Mouse (Mus musculus) lung, embryonic 16.5 days (tissue): ENCODE measurements around the gene Pcolce. TPM values are rescaled to one million over a fixed set of nuclear protein-coding genes. Genes with fewer than 3 reads are reported as not detected.

ENCODE experiments used
- ATAC-seq: fragments of 200-750 bp; cut with Nextera tagmentation; 2 replicates; pipeline ENCODE4 v1.8.0; 2017; ENCODE audit warnings: low read depth, mild to moderate bottlenecking, moderate library complexity
- H3K27ac ChIP-seq: fragments of 300-500 bp; sonication (generic); 2 replicates; pipeline ENCODE4 v1.5.1; 2014; ENCODE audit warnings: mild to moderate bottlenecking, control low read depth, low read length
- H3K27me3 ChIP-seq: fragments of 300-500 bp; sonication (generic); 2 replicates; pipeline ENCODE4 v1.6.1; 2014; ENCODE audit warnings: low read depth, low read length, mixed read lengths; ENCODE audit not compliant: control insufficient read depth, insufficient read depth
- H3K36me3 ChIP-seq: fragments of 300-500 bp; sonication (generic); 2 replicates; pipeline ENCODE4 v1.6.1; 2014; ENCODE audit warnings: low read length; ENCODE audit not compliant: control insufficient read depth, insufficient read depth
- H3K4me1 ChIP-seq: fragments of 300-500 bp; sonication (generic); replicated peaks from 2 replicates; pipeline ENCODE4 v1.6.1; 2014; ENCODE audit warnings: low read length, mixed read lengths; ENCODE audit not compliant: control insufficient read depth, insufficient read depth
- H3K4me2 ChIP-seq: fragments of 300-500 bp; sonication (generic); 2 replicates; pipeline ENCODE4 v1.6.1; 2014; ENCODE audit warnings: low read depth, low read length, control low read depth
- H3K4me3 ChIP-seq: fragments of 300-500 bp; sonication (generic); 2 replicates; pipeline ENCODE4 v1.5.1; 2014; ENCODE audit warnings: mild to moderate bottlenecking, low read length, control low read depth
- H3K9ac ChIP-seq: fragments of 300-500 bp; sonication (generic); 2 replicates; pipeline ENCODE4 v1.6.1; 2014; ENCODE audit warnings: low read length, control low read depth
- H3K9me3 ChIP-seq: fragments of 300-500 bp; sonication (generic); 2 replicates; pipeline ENCODE4 v1.6.1; 2016; ENCODE audit warnings: low read length; ENCODE audit not compliant: control insufficient read depth
- WGBS: fragments of 180-500 bp; shearing (Covaris S2); extraction: QIAGEN DNeasy Blood & Tissue Kit; methylation state at CpG from one replicate; pipeline ENCODE4 v1.1.7; 2014; 5-methylcytosine and 5-hydroxymethylcytosine counted together
- polyA plus RNA-seq: library from polyadenylated mRNA; unstranded; fragments of >200 nt; fragmentation: Nextera tagmentation; extraction: Ambion mirVana; gene quantifications from 2 replicates; pipeline ENCODE4 v1.2.1, GENCODE M21; 2015

The Pcolce gene
- polyA plus RNA-seq, 1 experiment from 2014 or later: 123 TPM

- Histone ChIP-seq H3K9ac (peak overlapping the region; percentile 53), H3K4me1 (peaks cover 6% of the 10 kb centered on the region; the same call in 1 of the 2 replicates), H3K9me3 (no peaks in the 10 kb centered on the region), H3K27ac (no peak overlapping the region), H3K27me3 (peaks cover 3% of the 10 kb centered on the region; the same call in 1 of the 2 replicates), H3K4me3 (peak overlapping the region; percentile 43), H3K4me2 (peak overlapping the region; percentile 59), H3K36me3 (no peaks in the 10 kb centered on the region)
- peak; percentile 65 for ATAC-seq
- 11% methylated on average over 27 of the region's 27 CpGs for WGBS
These were observed 29.9 kb downstream of the Pcolce start for GRCm38 (mm10) chr5:137583670-137584169.

- Histone ChIP-seq H3K36me3 (no peaks in the 10 kb centered on the region), H3K9me3 (no peaks in the 10 kb centered on the region), H3K4me3 (no peak overlapping the region), H3K4me1 (peaks cover 6% of the 10 kb centered on the region; the same call in 1 of the 2 replicates), H3K27me3 (peaks cover 3% of the 10 kb centered on the region; the same call in 1 of the 2 replicates), H3K9ac (no peak overlapping the region), H3K27ac (no peak overlapping the region), H3K4me2 (no peak overlapping the region)
- ATAC-seq: peak; percentile 33; the same call in 1 of the 2 replicates
- WGBS: 25% methylated on average over 8 of the region's 8 CpGs
These were observed 30.9 kb downstream of the Pcolce start for GRCm38 (mm10) chr5:137582702-137583101.

- H3K36me3 ChIP-seq: no peaks in the 10 kb centered on the region
These were observed 33.3 kb downstream of the Pcolce start for GRCm38 (mm10) chr5:137580246-137580645.

GRCm38 (mm10) chr5:137574470-137574901, 39.1 kb downstream of the Pcolce start:
- Histone ChIP-seq H3K36me3 (no peaks in the 10 kb centered on the region), H3K4me1 (0 out of 2 replicates have a peak, but pooled peaks cover 3% of the 10 kb centered on the region), H3K27ac (no peak overlapping the region), H3K9me3 (no peaks in the 10 kb centered on the region), H3K4me2 (peak overlapping the region; percentile 46), H3K4me3 (peak overlapping the region; percentile 20), H3K27me3 (peaks cover 5% of the 10 kb centered on the region), H3K9ac (0 out of 2 replicates have a peak overlapping the region, but pooled peaks have one; percentile 2)
- WGBS: 9% methylated on average over 27 of the region's 27 CpGs
- ATAC-seq: no peak

More at GRCm38 (mm10) chr5:137580246-137580645, 33.3 kb downstream of the Pcolce start:
- H3K4me2 ChIP-seq: no peak overlapping the region
- H3K27me3 ChIP-seq: peaks cover 3% of the 10 kb centered on the region; the same call in 1 of the 2 replicates
- no peak for ATAC-seq
- no peaks in the 10 kb centered on the region for H3K9me3 ChIP-seq
- no peak overlapping the region for H3K27ac ChIP-seq
- 74% methylated on average over 6 of the region's 6 CpGs for WGBS
- H3K9ac ChIP-seq: no peak overlapping the region
- no peak overlapping the region for H3K4me3 ChIP-seq
- H3K4me1 ChIP-seq: peaks cover 6% of the 10 kb centered on the region; the same call in 1 of the 2 replicates

GRCm38 (mm10) chr5:137570691-137571586, 42.6 kb downstream of the Pcolce start:
- Histone ChIP-seq H3K4me1 (peaks cover 5% of the 10 kb centered on the region; the same call in 1 of the 2 replicates), H3K4me3 (no peak overlapping the region)
- ATAC-seq: peak; percentile 21; the same call in 1 of the 2 replicates

GRCm38 (mm10) chr5:137570181-137570580, 43.4 kb downstream of the Pcolce start:
- peaks cover 5% of the 10 kb centered on the region for H3K27me3 ChIP-seq
- H3K27ac ChIP-seq: no peak overlapping the region
- WGBS: 38% methylated on average over 7 of the region's 7 CpGs
- no peak overlapping the region for H3K4me3 ChIP-seq
- no peak for ATAC-seq
- H3K4me2 ChIP-seq: no peak overlapping the region
- no peaks in the 10 kb centered on the region for H3K9me3 ChIP-seq
- peaks cover 5% of the 10 kb centered on the region; the same call in 1 of the 2 replicates for H3K4me1 ChIP-seq
- H3K36me3 ChIP-seq: no peaks in the 10 kb centered on the region
- H3K9ac ChIP-seq: no peak overlapping the region

More at GRCm38 (mm10) chr5:137570691-137571586, 42.6 kb downstream of the Pcolce start:
- H3K36me3 ChIP-seq: no peaks in the 10 kb centered on the region
- no peak overlapping the region for H3K4me2 ChIP-seq
- no peak overlapping the region for H3K9ac ChIP-seq
- H3K27ac ChIP-seq: no peak overlapping the region
- H3K9me3 ChIP-seq: no peaks in the 10 kb centered on the region
- 72% methylated on average over 17 of the region's 17 CpGs for WGBS
- peaks cover 5% of the 10 kb centered on the region for H3K27me3 ChIP-seq

- Histone ChIP-seq H3K4me2 (peak within 1 kb of the TSS; percentile 13; the same call in 1 of the 2 replicates), H3K9ac (no peak within 1 kb of the TSS), H3K36me3 (no peaks in the 10 kb centered on the region), H3K27ac (no peak within 1 kb of the TSS), H3K27me3 (peaks cover 5% of the 10 kb centered on the region), H3K4me1 (peaks cover 5% of the 10 kb centered on the region; the same call in 1 of the 2 replicates), H3K4me3 (no peak within 1 kb of the TSS), H3K9me3 (no peaks in the 10 kb centered on the region)
- WGBS: 19% methylated on average over 9 of the region's 9 CpGs
- peak; percentile 83 for ATAC-seq
These were observed 43.9 kb downstream of the Pcolce start, which contains the start of gene Tfr2 for GRCm38 (mm10) chr5:137569665-137570064. Gene Tfr2 (plus strand): TSS chr5:137569840.

GRCm38 (mm10) chr5:137569031-137569430, 44.6 kb downstream of the Pcolce start:
- Histone ChIP-seq H3K4me3 (no peak overlapping the region), H3K4me1 (peaks cover 2% of the 10 kb centered on the region; the same call in 1 of the 2 replicates), H3K9ac (no peak overlapping the region), H3K27ac (no peak overlapping the region), H3K36me3 (no peaks in the 10 kb centered on the region), H3K4me2 (peak overlapping the region; percentile 13; the same call in 1 of the 2 replicates), H3K27me3 (peaks cover 2% of the 10 kb centered on the region; the same call in 1 of the 2 replicates), H3K9me3 (no peaks in the 10 kb centered on the region)
- ATAC-seq: no peak
- WGBS: 58% methylated on average over 12 of the region's 12 CpGs
